Mouse (Mus musculus): ENCODE measurements around the gene Avpr1b.
A peak's percentile ranks its signal among the peaks of the same experiment; 100 is the strongest.

Avpr1b gene

GRCm38 (mm10) chr1:131598905-131599304 is at the start of gene Avpr1b:
TSS of gene Avpr1b (plus strand) at chr1:131599239.
- DNase-seq (ENCODE audit: low read depth) = no peak

GRCm38 (mm10) chr1:131551956-131552355 is 47.1 kb upstream of the Avpr1b start:
- DNase-seq (ENCODE audit: low read depth) = no peak

GRCm38 (mm10) chr1:131553428-131553827 is 45.6 kb upstream of the Avpr1b start:
- DNase-seq (ENCODE audit: low read depth) = no peak

GRCm38 (mm10) chr1:131555042-131555812 is 43.8 kb upstream of the Avpr1b start:
- DNase-seq (ENCODE audit: low read depth) = peak; percentile 81

GRCm38 (mm10) chr1:131560500-131560899 is 38.5 kb upstream of the Avpr1b start:
- DNase-seq (ENCODE audit: low read depth) = no peak

GRCm38 (mm10) chr1:131562081-131562480 is 37.0 kb upstream of the Avpr1b start:
- no peak for DNase-seq (ENCODE audit: low read depth)

GRCm38 (mm10) chr1:131566056-131566455 is 33.0 kb upstream of the Avpr1b start:
- peak; percentile 49 for DNase-seq (ENCODE audit: low read depth)

- no peak for DNase-seq (ENCODE audit: low read depth)
Observed at GRCm38 (mm10) chr1:131569721-131570120, 29.3 kb upstream of the Avpr1b start.

GRCm38 (mm10) chr1:131570391-131570790 is 28.6 kb upstream of the Avpr1b start:
- no peak for DNase-seq (ENCODE audit: low read depth)

GRCm38 (mm10) chr1:131573721-131574120 is 25.3 kb upstream of the Avpr1b start:
- peak; percentile 49 for DNase-seq (ENCODE audit: low read depth)

- DNase-seq (ENCODE audit: low read depth) = no peak
Observed at GRCm38 (mm10) chr1:131578943-131579680, 19.9 kb upstream of the Avpr1b start.

- no peak for DNase-seq (ENCODE audit: low read depth)
Observed at GRCm38 (mm10) chr1:131580389-131580788, 18.6 kb upstream of the Avpr1b start.

GRCm38 (mm10) chr1:131583598-131583997 is 15.4 kb upstream of the Avpr1b start:
- DNase-seq (ENCODE audit: low read depth) = no peak

GRCm38 (mm10) chr1:131586836-131587235 is 12.2 kb upstream of the Avpr1b start:
- DNase-seq (ENCODE audit: low read depth) = no peak

GRCm38 (mm10) chr1:131600314-131600713 is 1.3 kb downstream of the Avpr1b start:
- peak; percentile 10 for DNase-seq (ENCODE audit: low read depth)

GRCm38 (mm10) chr1:131606719-131607118 is 7.7 kb downstream of the Avpr1b start:
- no peak for DNase-seq (ENCODE audit: low read depth)

GRCm38 (mm10) chr1:131612556-131613155 is 13.6 kb downstream of the Avpr1b start:
- no peak for DNase-seq (ENCODE audit: low read depth)

- DNase-seq (ENCODE audit: low read depth) = peak; percentile 84
Observed at GRCm38 (mm10) chr1:131613361-131614133, 14.5 kb downstream of the Avpr1b start.

GRCm38 (mm10) chr1:131614641-131615040 is 15.6 kb downstream of the Avpr1b start:
- DNase-seq (ENCODE audit: low read depth) = no peak

GRCm38 (mm10) chr1:131616131-131616530 is 17.1 kb downstream of the Avpr1b start:
- no peak for DNase-seq (ENCODE audit: low read depth)

GRCm38 (mm10) chr1:131616546-131617220 is 17.6 kb downstream of the Avpr1b start:
- no peak for DNase-seq (ENCODE audit: low read depth)
